Mouse (Mus musculus): Measurements from ENCODE around the gene Dusp8.

DNA sequence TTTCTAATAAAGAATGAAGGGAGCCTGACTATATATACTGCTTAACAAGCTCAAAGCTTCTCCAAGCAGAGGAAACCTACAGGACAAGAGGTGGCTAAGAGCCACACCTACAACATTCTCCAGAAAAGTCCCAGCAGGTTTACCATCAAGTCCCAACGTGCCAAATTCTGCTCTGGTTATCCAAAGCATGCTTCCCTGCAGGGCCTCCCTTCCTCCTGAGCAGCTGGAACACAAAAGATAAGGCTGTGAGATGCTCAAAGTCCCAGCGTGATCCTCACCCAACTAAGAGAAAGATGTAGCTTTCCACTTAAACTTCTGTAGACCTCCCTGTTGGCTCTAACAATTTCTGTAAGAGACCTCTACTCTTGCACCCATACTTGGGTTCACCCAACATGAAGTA, 36.6 kb downstream of the Dusp8 start:
- TF ChIP-seq CTCF (IDR thresholded peaks at IDR 0.05; ENCODE audit: low read depth) = no peak
- TF ChIP-seq EP300 (IDR thresholded peaks at IDR 0.05; ENCODE audit: low read depth) = peak; percentile 33; the same call in 1 of the 2 replicates
